8 mouse cellular contexts compared by ENCODE assay signal in the genomic region with DNA sequence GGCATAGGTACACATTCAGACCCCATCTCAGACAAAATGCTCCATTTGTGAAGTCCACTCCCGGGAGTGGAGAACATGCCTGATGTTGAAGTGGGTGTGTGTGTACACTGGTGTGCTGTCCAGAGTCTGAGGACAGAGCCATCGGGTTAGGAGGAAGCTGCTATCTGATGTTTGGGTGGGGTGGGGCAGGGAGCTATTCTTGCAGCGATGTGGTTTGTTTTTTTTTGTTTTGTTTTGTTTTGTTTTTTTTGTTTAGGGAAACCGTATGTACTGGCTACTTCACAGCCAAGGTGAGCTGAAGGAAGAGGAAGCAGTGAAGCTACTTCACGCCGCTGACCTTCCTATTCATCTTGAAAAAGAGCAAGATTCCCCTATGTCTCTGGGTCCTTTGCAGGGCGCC. TPM values are rescaled to one million over a fixed set of nuclear protein-coding genes. Genes with fewer than 3 reads are reported as not detected.
DNase-seq lines count a peak whose midpoint lies in the region; ATAC-seq and TF ChIP-seq lines count a peak whose summit lies in the region.

No protein-coding gene starts in this region.

- H3K9me3 ChIP-seq in G1E (replicated peaks) = no peaks in the 10 kb centered on the region
- H3K9me3 ChIP-seq in liver, embryonic 14.5 days (ENCODE audit: control insufficient read depth, low read length) = no peaks in the 10 kb centered on the region

- no peak for ATAC-seq in G1E (ENCODE audit: extremely low read depth, insufficient number of reproducible peaks, low FRiP score, poor library complexity, severe bottlenecking)
- 0 out of 2 replicates have a peak, but pooled peaks have one; percentile 10 for ATAC-seq in granulocyte monocyte progenitor cell, adult 5-6 weeks (replicated peaks; ENCODE audit: poor library complexity, severe bottlenecking)
- no peak for ATAC-seq in liver, embryonic 14.5 days (ENCODE audit: insufficient read depth)

- peaks cover 47% of the 10 kb centered on the region for H3K4me1 ChIP-seq in G1E (ENCODE audit: insufficient read depth, low read depth, low read length)
- H3K4me1 ChIP-seq in liver, embryonic 14.5 days (replicated peaks; ENCODE audit: control insufficient read depth in 2 of 2, insufficient read depth in 2 of 2, low read length in 1 of 2) = peaks cover 19 to 23% of the 10 kb centered on the region in 2 experiments
- H3K4me1 ChIP-seq in small intestine, adult 2 months (ENCODE audit: control insufficient read depth, insufficient read depth, insufficient read length, low read length) = peaks cover 10% of the 10 kb centered on the region; the same call in 1 of the 2 replicates

- H3K27ac ChIP-seq in liver, embryonic 14.5 days = peak overlapping the region; percentile 64
- H3K27ac ChIP-seq in small intestine, adult 2 months (ENCODE audit: insufficient read depth, low read depth, low read length) = peak overlapping the region; percentile 88

- H3K36me3 ChIP-seq in C2C12 (ENCODE audit: control insufficient read depth, insufficient read depth) = no peaks in the 10 kb centered on the region
- peaks cover 20% of the 10 kb centered on the region for H3K36me3 ChIP-seq in G1E (replicated peaks)
- H3K36me3 ChIP-seq in liver, embryonic 14.5 days (replicated peaks; ENCODE audit: control insufficient read depth, insufficient read depth, low read depth) = peaks cover under 1% of the 10 kb centered on the region; the same call in 1 of the 2 replicates
- no peaks in the 10 kb centered on the region for H3K36me3 ChIP-seq in small intestine, adult 2 months (ENCODE audit: control insufficient read depth, insufficient read depth, low read length)

- no peak for TF ChIP-seq POLR2A in small intestine, adult 2 months (IDR thresholded peaks at IDR 0.05; ENCODE audit: low read depth, low read length)

- peak; percentile 20 for DNase-seq in G1E (ENCODE audit: low spot score)
- peak in 1 of 3 experiments; percentile 36 for DNase-seq in liver, embryonic 14.5 days (ENCODE audit: low read depth in 3 of 3, low spot score in 3 of 3)
- DNase-seq in embryo, embryonic 10.5 days (ENCODE audit: low spot score) = no peak
- no peak for DNase-seq in layer of hippocampus, adult 9-11 months
- DNase-seq in c-Kit-positive CD71-positive TER-119-positive erythroid progenitor cells, embryonic 14.5 days (ENCODE audit: low spot score) = no peak

- peak overlapping the region; percentile 80 for H3ac ChIP-seq in C2C12 (ENCODE audit: control insufficient read depth, insufficient read length, low read depth)

- no peak for TF ChIP-seq EP300 in liver, embryonic 14.5 days (IDR thresholded peaks at IDR 0.05; ENCODE audit: low read depth)

- peak overlapping the region; percentile 86 for H3K9ac ChIP-seq in liver, embryonic 14.5 days (replicated peaks)

- no peak for TF ChIP-seq CTCF in C2C12 (IDR thresholded peaks at IDR 0.05; ENCODE audit: control insufficient read depth, insufficient read depth, insufficient read length)
- TF ChIP-seq CTCF in G1E (IDR thresholded peaks at IDR 0.05; ENCODE audit: low read depth, low read length) = no peak
- no peak for TF ChIP-seq CTCF in liver, embryonic 14.5 days (IDR thresholded peaks at IDR 0.05; ENCODE audit: low read depth)
- TF ChIP-seq CTCF in small intestine, adult 2 months (IDR thresholded peaks at IDR 0.05; ENCODE audit: extremely low read depth, insufficient read length, insufficient replicate concordance, low read depth, low read length) = no peak

- WGBS in liver, embryonic 14.5 days (ENCODE audit: insufficient replicate concordance) = under 1% methylated on average over 7 of the region's 7 CpGs
- 0% methylated on average over 7 of the region's 7 CpGs for WGBS in small intestine, adult 2 months

- H3K79me3 ChIP-seq in C2C12 (ENCODE audit: low read depth) = peaks cover 42% of the 10 kb centered on the region

- H3K4me2 ChIP-seq in liver, embryonic 14.5 days (ENCODE audit: low read depth) = peak overlapping the region; percentile 95

- peaks cover 59% of the 10 kb centered on the region for H3K79me2 ChIP-seq in C2C12 (ENCODE audit: control insufficient read depth, insufficient read depth)

- H3K27me3 ChIP-seq in C2C12 (ENCODE audit: control insufficient read depth, insufficient read depth, insufficient read length) (no peaks in the 10 kb centered on the region), G1E (ENCODE audit: insufficient read depth, low read length) (no peaks in the 10 kb centered on the region)
- no peaks in the 10 kb centered on the region for H3K27me3 ChIP-seq in liver, embryonic 14.5 days (ENCODE audit: control insufficient read depth, insufficient read depth, low read length)
- H3K27me3 ChIP-seq in small intestine, adult 2 months (ENCODE audit: control insufficient read depth, insufficient read depth, low read length) = no peaks in the 10 kb centered on the region

- H3K4me3 ChIP-seq in C2C12 (ENCODE audit: insufficient read depth, poor library complexity, severe bottlenecking) = peak overlapping the region; percentile 84
- peak overlapping the region; percentile 94 for H3K4me3 ChIP-seq in G1E (ENCODE audit: low read depth, low read length)
- peak overlapping the region; percentile 77 to 98 for H3K4me3 ChIP-seq in liver, embryonic 14.5 days (ENCODE audit: insufficient read depth in 1 of 2, low read depth in 2 of 2, low read length in 2 of 2)
- peak overlapping the region; percentile 75 for H3K4me3 ChIP-seq in small intestine, adult 2 months (ENCODE audit: low read depth, low read length)

TF ChIP-seq in C2C12, 6 proteins besides CTCF, POLR2A, EP300 and RAD21:
- no peak for TF ChIP-seq FOSL1 (IDR thresholded peaks at IDR 0.05; ENCODE audit: insufficient read depth, low read length, poor library complexity, severe bottlenecking)
- no peak for TF ChIP-seq USF1 (IDR thresholded peaks at IDR 0.05; ENCODE audit: low read depth)
- TF ChIP-seq MYOG (IDR thresholded peaks at IDR 0.05; ENCODE audit: control insufficient read depth, extremely low read depth, insufficient read length) = no peak
- TF ChIP-seq MAX (IDR thresholded peaks at IDR 0.05) = no peak
- no peak for TF ChIP-seq CEBPB (IDR thresholded peaks at IDR 0.05; ENCODE audit: low read depth)
- no peak for TF ChIP-seq MYOD1 (IDR thresholded peaks at IDR 0.05; ENCODE audit: control insufficient read depth, insufficient read length, low read depth)
TF ChIP-seq in C2C12: peak in this region for 0.

RNA-seq across cellular contexts. Expression of gene Stk38, which starts 1.0 kb away (rescaled TPM):
- polyA plus RNA-seq in C2C12 (2012; fragmentation: generic; extraction: Trizol) (19.2 TPM), G1E (2012) (97.6 and 107 TPM in 2 replicates)
- total RNA-seq in G1E (2014; fragmentation: Nextera tagmentation) (206 and 234 TPM in 2 replicates), G1E (2017) (73.5 and 82.7 TPM in 2 replicates)
- 99.0 and 116 TPM in 2 replicates for total RNA-seq in granulocyte monocyte progenitor cell, adult 5-6 weeks (2014; fragmentation: Nextera tagmentation)
- 51.6 and 58.2 TPM in 2 replicates for total RNA-seq in granulocyte monocyte progenitor cell, adult 5-6 weeks (2017)
- polyA plus RNA-seq in liver, embryonic 14.5 days (2012; rRNA removed) = 24.5 and 31.8 TPM in 2 replicates
- 29.2 and 32.7 TPM in 2 replicates for polyA plus RNA-seq in liver, embryonic 14.5 days (2014; fragmentation: Nextera tagmentation; extraction: Ambion mirVana)
- 35.5 and 105 TPM in 2 replicates for polyA plus RNA-seq in small intestine, adult 2 months (2012; rRNA removed)

RNA-seq across cellular contexts. Expression of gene Srsf3, which starts 25.6 kb away (rescaled TPM):
- polyA plus RNA-seq in C2C12 (2012; fragmentation: generic; extraction: Trizol) = 235 TPM
- 258 and 296 TPM in 2 replicates for total RNA-seq in G1E (2014; fragmentation: Nextera tagmentation)
- total RNA-seq in G1E (2017) = 658 and 771 TPM in 2 replicates
- 37.7 and 174 TPM in 2 replicates for polyA plus RNA-seq in G1E (2012)
- 474 and 486 TPM in 2 replicates for total RNA-seq in granulocyte monocyte progenitor cell, adult 5-6 weeks (2014; fragmentation: Nextera tagmentation)
- total RNA-seq in granulocyte monocyte progenitor cell, adult 5-6 weeks (2017) = 734 and 859 TPM in 2 replicates
- 91.1 and 123 TPM in 2 replicates for polyA plus RNA-seq in liver, embryonic 14.5 days (2012; rRNA removed)
- polyA plus RNA-seq in liver, embryonic 14.5 days (2014; fragmentation: Nextera tagmentation; extraction: Ambion mirVana) = 269 and 272 TPM in 2 replicates
- 35.9 and 69.4 TPM in 2 replicates for polyA plus RNA-seq in small intestine, adult 2 months (2012; rRNA removed)

RNA-seq across cellular contexts. Expression of gene Kctd20, which starts 55.1 kb away (rescaled TPM):
- polyA plus RNA-seq in C2C12 (2012; fragmentation: generic; extraction: Trizol) = 33.0 TPM
- total RNA-seq in G1E (2014; fragmentation: Nextera tagmentation) = 47.3 and 66.3 TPM in 2 replicates
- total RNA-seq in G1E (2017) = 42.7 and 51.0 TPM in 2 replicates
- polyA plus RNA-seq in G1E (2012) = 91.6 and 123 TPM in 2 replicates
- total RNA-seq in granulocyte monocyte progenitor cell, adult 5-6 weeks (2014; fragmentation: Nextera tagmentation) = 99.8 and 132 TPM in 2 replicates
- total RNA-seq in granulocyte monocyte progenitor cell, adult 5-6 weeks (2017) = 146 and 162 TPM in 2 replicates
- 22.7 and 30.4 TPM in 2 replicates for polyA plus RNA-seq in liver, embryonic 14.5 days (2012; rRNA removed)
- 53.9 and 55.3 TPM in 2 replicates for polyA plus RNA-seq in liver, embryonic 14.5 days (2014; fragmentation: Nextera tagmentation; extraction: Ambion mirVana)
- polyA plus RNA-seq in small intestine, adult 2 months (2012; rRNA removed) = 12.7 and 36.3 TPM in 2 replicates
